Mouse (Mus musculus) myocyte (in vitro differentiated cells): ENCODE results near the gene Zbtb20. TPM values are rescaled to one million over a fixed set of nuclear protein-coding genes. Genes with fewer than 3 reads are reported as not detected.

Experiments
- H3K27me3 ChIP-seq: one replicate; pipeline ENCODE4 v1.6.1; 2011; ENCODE audit not compliant: control insufficient read depth, insufficient read depth, insufficient read length
- H3K36me3 ChIP-seq: one replicate; pipeline ENCODE4 v1.6.1; 2011; ENCODE audit not compliant: control insufficient read depth, insufficient read depth
- H3K4me2 ChIP-seq: one replicate; pipeline ENCODE4 v1.6.1; 2011; ENCODE audit warnings: low read depth, control low read depth
- H3K4me3 ChIP-seq: one replicate; pipeline ENCODE4 v1.5.1; 2011; ENCODE audit warnings: mild to moderate bottlenecking, control low read depth, moderate library complexity
- H3K79me2 ChIP-seq: one replicate; pipeline ENCODE4 v1.6.1; 2011; ENCODE audit not compliant: control insufficient read depth, insufficient read depth
- H3ac ChIP-seq: one replicate; pipeline ENCODE4 v1.6.1; 2011; ENCODE audit not compliant: control insufficient read depth, insufficient read length
- CEBPB ChIP-seq: IDR thresholded peaks from 2 replicates; pipeline ENCODE4 v1.6.1; 2011; ENCODE audit warnings: mild to moderate bottlenecking, moderate library complexity; ENCODE audit not compliant: poor library complexity, insufficient read depth, severe bottlenecking
- E2F4 ChIP-seq: IDR thresholded peaks from one replicate; pipeline ENCODE4 v1.6.1; 2011; ENCODE audit warnings: mild to moderate bottlenecking, control low read depth, moderate library complexity; ENCODE audit not compliant: insufficient read depth
- MAX ChIP-seq: IDR thresholded peaks from one replicate; pipeline ENCODE4 v1.6.1; 2011; ENCODE audit warnings: low read depth, mild to moderate bottlenecking, control low read depth
- MYOD1 ChIP-seq, 3 experiments: IDR thresholded peaks; one replicate each; pipeline ENCODE4 v1.6.1; 2011; ENCODE audit warnings: control low read depth in 2 of 3, low read depth in 2 of 3, mild to moderate bottlenecking in 2 of 3, moderate library complexity in 1 of 3; ENCODE audit not compliant: insufficient read length in 2 of 3, control insufficient read depth in 1 of 3
- MYOG ChIP-seq, 3 experiments: IDR thresholded peaks; one replicate each; pipeline ENCODE4 v1.6.1; 2011; ENCODE audit warnings: control low read depth in 2 of 3, low read depth in 2 of 3, mild to moderate bottlenecking in 2 of 3; ENCODE audit not compliant: insufficient read length in 2 of 3, control insufficient read depth in 1 of 3, insufficient read depth in 1 of 3
- POLR2A ChIP-seq: IDR thresholded peaks from one replicate; pipeline ENCODE4 v1.6.1; 2011; ENCODE audit warnings: low read depth, mild to moderate bottlenecking, control low read depth, moderate library complexity; ENCODE audit not compliant: insufficient read length
- POLR2AphosphoS2 ChIP-seq: IDR thresholded peaks from one replicate; pipeline ENCODE4 v1.6.1; 2011; ENCODE audit warnings: low read depth, control low read depth; ENCODE audit not compliant: insufficient read length
- REST ChIP-seq: IDR thresholded peaks from one replicate; pipeline ENCODE4 v1.6.1; 2011; ENCODE audit warnings: mild to moderate bottlenecking, control low read depth, moderate library complexity; ENCODE audit not compliant: insufficient read depth, insufficient read length
- SRF ChIP-seq: IDR thresholded peaks from one replicate; pipeline ENCODE4 v1.6.1; 2011; ENCODE audit warnings: low read depth; ENCODE audit not compliant: control insufficient read depth, insufficient read length
- TCF12 ChIP-seq: IDR thresholded peaks from one replicate; pipeline ENCODE4 v1.6.1; 2011; ENCODE audit warnings: mild to moderate bottlenecking, control low read depth; ENCODE audit not compliant: poor library complexity, insufficient read depth, severe bottlenecking
- TCF3 ChIP-seq: IDR thresholded peaks from one replicate; pipeline ENCODE4 v1.6.1; 2011; ENCODE audit warnings: low read depth, control low read depth; ENCODE audit not compliant: insufficient read length
- USF1 ChIP-seq: IDR thresholded peaks from one replicate; pipeline ENCODE4 v1.6.1; 2011; ENCODE audit warnings: low read depth, mild to moderate bottlenecking, control low read depth, moderate library complexity
- polyA plus RNA-seq: library from polyadenylated mRNA; unstranded; fragments of >200 nt; fragmentation: generic; extraction: Trizol; gene quantifications from one replicate; pipeline ENCODE4 v1.2.1, GENCODE M21; 2012; ENCODE audit warnings: missing spikeins

Gene Zbtb20
- polyA plus RNA-seq, 1 experiment, result 5.0 TPM

- H3K4me3 ChIP-seq, result no peak overlapping the region
- H3K4me2 ChIP-seq, result no peak overlapping the region
- no peaks in the 10 kb centered on the region for H3K79me2 ChIP-seq
- no peaks in the 10 kb centered on the region for H3K27me3 ChIP-seq
- TF ChIP-seq MYOG (IDR thresholded peaks at IDR 0.05; ENCODE audit: control insufficient read depth in 1 of 3, insufficient read depth in 1 of 3, insufficient read length in 2 of 3, low read depth in 2 of 3) (no peak), SRF (no peak)
- no peaks in the 10 kb centered on the region for H3K36me3 ChIP-seq
- H3ac ChIP-seq, result no peak overlapping the region
Observed at GRCm38 (mm10) chr16:43169273-43169905, 293.7 kb downstream of the Zbtb20 start.

- no peak overlapping the region for H3K4me2 ChIP-seq
- H3ac ChIP-seq, result no peak overlapping the region
- no peaks in the 10 kb centered on the region for H3K27me3 ChIP-seq
- no peaks in the 10 kb centered on the region for H3K36me3 ChIP-seq
- no peaks in the 10 kb centered on the region for H3K79me2 ChIP-seq
- H3K4me3 ChIP-seq, result no peak overlapping the region
- TF ChIP-seq MYOG (IDR thresholded peaks at IDR 0.05; ENCODE audit: control insufficient read depth in 1 of 3, insufficient read depth in 1 of 3, insufficient read length in 2 of 3, low read depth in 2 of 3) (no peak), CEBPB (no peak), MAX (no peak), MYOD1 (IDR thresholded peaks at IDR 0.05; ENCODE audit: control insufficient read depth in 1 of 3, insufficient read length in 2 of 3, low read depth in 2 of 3) (no peak), TCF12 (no peak), POLR2AphosphoS2 (no peak)
Observed at GRCm38 (mm10) chr16:43172139-43172538, 296.5 kb downstream of the Zbtb20 start.

GRCm38 (mm10) chr16:43172912-43173311, 297.2 kb downstream of the Zbtb20 start:
- Histone ChIP-seq H3K79me2 (no peaks in the 10 kb centered on the region), H3ac (no peak overlapping the region), H3K4me3 (no peak overlapping the region), H3K4me2 (no peak overlapping the region), H3K36me3 (no peaks in the 10 kb centered on the region), H3K27me3 (no peaks in the 10 kb centered on the region)
- TF ChIP-seq CEBPB (no peak), MYOG (IDR thresholded peaks at IDR 0.05; ENCODE audit: control insufficient read depth in 1 of 3, insufficient read depth in 1 of 3, insufficient read length in 2 of 3, low read depth in 2 of 3) (no peak), E2F4 (no peak), MYOD1 (IDR thresholded peaks at IDR 0.05; ENCODE audit: control insufficient read depth in 1 of 3, insufficient read length in 2 of 3, low read depth in 2 of 3) (no peak), MAX (no peak), POLR2AphosphoS2 (no peak), SRF (no peak), TCF12 (no peak), REST (no peak), POLR2A (no peak), USF1 (no peak), TCF3 (no peak)

GRCm38 (mm10) chr16:43174815-43175214, 299.1 kb downstream of the Zbtb20 start:
- Histone ChIP-seq H3K79me2 (no peaks in the 10 kb centered on the region), H3K4me2 (no peak overlapping the region), H3ac (no peak overlapping the region), H3K4me3 (no peak overlapping the region), H3K36me3 (no peaks in the 10 kb centered on the region), H3K27me3 (no peaks in the 10 kb centered on the region)
- TF ChIP-seq MYOG (IDR thresholded peaks at IDR 0.05; ENCODE audit: control insufficient read depth in 1 of 3, insufficient read depth in 1 of 3, insufficient read length in 2 of 3, low read depth in 2 of 3) (no peak), E2F4 (no peak), POLR2A (no peak), MAX (no peak), TCF3 (no peak), MYOD1 (IDR thresholded peaks at IDR 0.05; ENCODE audit: control insufficient read depth in 1 of 3, insufficient read length in 2 of 3, low read depth in 2 of 3) (no peak), CEBPB (no peak), REST (no peak), POLR2AphosphoS2 (no peak), USF1 (no peak), TCF12 (no peak), SRF (no peak)

- no peak overlapping the region for H3K4me3 ChIP-seq
Observed at GRCm38 (mm10) chr16:43181038-43181437, 305.4 kb downstream of the Zbtb20 start.

More at GRCm38 (mm10) chr16:43181038-43181437, 305.4 kb downstream of the Zbtb20 start:
- Histone ChIP-seq H3K36me3 (no peaks in the 10 kb centered on the region), H3K4me2 (no peak overlapping the region), H3ac (no peak overlapping the region), H3K79me2 (no peaks in the 10 kb centered on the region), H3K27me3 (no peaks in the 10 kb centered on the region)
- TF ChIP-seq TCF12, result no peak
- TF ChIP-seq POLR2AphosphoS2, result no peak
- TF ChIP-seq MAX, result no peak
- TF ChIP-seq USF1, result no peak
- TF ChIP-seq TCF3, result no peak
- no peak for TF ChIP-seq E2F4
- no peak for TF ChIP-seq SRF
- no peak for TF ChIP-seq MYOG (IDR thresholded peaks at IDR 0.05; ENCODE audit: control insufficient read depth in 1 of 3, insufficient read depth in 1 of 3, insufficient read length in 2 of 3, low read depth in 2 of 3)
- no peak for TF ChIP-seq CEBPB
- TF ChIP-seq POLR2A, result no peak
- TF ChIP-seq MYOD1 (IDR thresholded peaks at IDR 0.05; ENCODE audit: control insufficient read depth in 1 of 3, insufficient read length in 2 of 3, low read depth in 2 of 3), result no peak
